Mouse (Mus musculus) forebrain, embryonic 11.5 days (tissue): ENCODE measurements around the gene Stom. TPM values are rescaled to one million over a fixed set of nuclear protein-coding genes. Genes with fewer than 3 reads are reported as not detected.

Experiments
- ATAC-seq: fragments of 200-750 bp; cut with Nextera tagmentation; replicated peaks from 2 replicates; pipeline ENCODE4 v1.8.0; 2017; ENCODE audit warnings: moderate TSS enrichment; ENCODE audit not compliant: low FRiP score
- DNase-seq: peaks from one replicate; pipeline ENCODE4 v3.0.0-alpha.2; 2017; ENCODE audit warnings: low spot score
- H3K27ac ChIP-seq: fragments of 300-500 bp; sonication (generic); 2 replicates; pipeline ENCODE4 v1.5.1; 2014; ENCODE audit warnings: low read depth, low read length
- H3K27me3 ChIP-seq: fragments of 300-500 bp; sonication (generic); 2 replicates; pipeline ENCODE4 v1.6.1; 2014; ENCODE audit warnings: mild to moderate bottlenecking, low read length, mixed read lengths; ENCODE audit not compliant: control insufficient read depth, insufficient read depth
- H3K36me3 ChIP-seq: fragments of 300-500 bp; sonication (generic); 2 replicates; pipeline ENCODE4 v1.6.1; 2014; ENCODE audit warnings: mild to moderate bottlenecking, low read length, moderate library complexity, mixed read lengths; ENCODE audit not compliant: control insufficient read depth, insufficient read depth
- H3K4me1 ChIP-seq: fragments of 300-500 bp; sonication (generic); replicated peaks from 2 replicates; pipeline ENCODE4 v1.6.1; 2014; ENCODE audit warnings: low read length, mixed read lengths; ENCODE audit not compliant: control insufficient read depth, insufficient read depth
- H3K4me2 ChIP-seq: fragments of 300-500 bp; sonication (generic); 2 replicates; pipeline ENCODE4 v1.6.1; 2014; ENCODE audit warnings: low read depth, mild to moderate bottlenecking, low read length, moderate library complexity, mixed read lengths; ENCODE audit not compliant: severe bottlenecking
- H3K4me3 ChIP-seq: fragments of 300-500 bp; sonication (generic); 2 replicates; pipeline ENCODE4 v1.5.1; 2014; ENCODE audit warnings: low read depth, low read length
- H3K9ac ChIP-seq: fragments of 300-500 bp; sonication (generic); 2 replicates; pipeline ENCODE4 v1.6.1; 2014; ENCODE audit warnings: low read length
- H3K9me3 ChIP-seq: fragments of 300-500 bp; sonication (generic); 2 replicates; pipeline ENCODE4 v1.6.1; 2016; ENCODE audit warnings: low read length, mixed read lengths; ENCODE audit not compliant: control insufficient read depth
- WGBS: fragments of 180-500 bp; shearing (Covaris S2); extraction: QIAGEN DNeasy Blood & Tissue Kit; methylation state at CpG from one replicate; pipeline ENCODE4 v1.1.7; 2014; 5-methylcytosine and 5-hydroxymethylcytosine counted together
- polyA plus RNA-seq: library from polyadenylated mRNA; unstranded; fragments of >200 nt; fragmentation: Nextera tagmentation; extraction: Ambion mirVana; gene quantifications from 2 replicates; pipeline ENCODE4 v1.2.1, GENCODE M21; 2014

Gene Stom
- polyA plus RNA-seq, 1 experiment from 2014 or later, result 13.0 TPM

GRCm38 (mm10) chr2:35327583-35327982 lies 9.2 kb downstream of the Stom start:
- DNase-seq, result no peak
- H3K4me1 ChIP-seq, result no peaks in the 10 kb centered on the region
- no peak overlapping the region for H3K4me3 ChIP-seq
- H3K27me3 ChIP-seq, result no peaks in the 10 kb centered on the region
- no peak for ATAC-seq
- WGBS, result 62% methylated on average over 10 of the region's 10 CpGs
- H3K4me2 ChIP-seq, result no peak overlapping the region
- H3K9me3 ChIP-seq, result no peaks in the 10 kb centered on the region
- no peaks in the 10 kb centered on the region for H3K36me3 ChIP-seq
- H3K9ac ChIP-seq, result no peak overlapping the region
- H3K27ac ChIP-seq, result no peak overlapping the region

- H3K9ac ChIP-seq, result no peak overlapping the region
- no peaks in the 10 kb centered on the region for H3K36me3 ChIP-seq
- no peaks in the 10 kb centered on the region for H3K4me1 ChIP-seq
- DNase-seq (no peak), ATAC-seq (no peak)
- no peak overlapping the region for H3K27ac ChIP-seq
- no peak overlapping the region for H3K4me3 ChIP-seq
- no peaks in the 10 kb centered on the region for H3K9me3 ChIP-seq
- H3K27me3 ChIP-seq, result no peaks in the 10 kb centered on the region
- WGBS, result 67% methylated on average over 1 of the region's 1 CpGs
- H3K4me2 ChIP-seq, result no peak overlapping the region
Observed at GRCm38 (mm10) chr2:35326931-35327330, 9.8 kb downstream of the Stom start.

DNA sequence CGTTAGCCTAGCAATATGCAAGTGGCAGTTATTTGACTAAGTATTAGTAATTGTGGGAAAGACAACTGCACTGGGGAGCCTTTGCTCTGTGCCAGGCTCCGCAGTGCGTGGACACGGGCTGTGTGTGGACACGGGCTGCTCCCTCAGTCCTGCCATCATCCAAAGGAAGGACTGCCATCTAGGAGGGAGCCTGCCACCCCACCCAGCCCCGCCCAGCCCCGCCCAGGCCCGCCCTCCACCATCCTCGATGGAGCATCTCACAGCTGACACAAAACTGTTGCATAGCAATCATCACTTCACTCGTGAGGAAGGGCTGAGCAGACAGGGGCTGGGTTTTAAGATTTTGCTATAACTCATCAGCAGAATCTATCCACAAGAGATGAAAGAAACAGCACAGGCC lies 10.8 kb downstream of the Stom start:
- ATAC-seq, result no peak
- H3K4me3 ChIP-seq, result no peak overlapping the region
- no peak overlapping the region for H3K27ac ChIP-seq
- H3K36me3 ChIP-seq, result no peaks in the 10 kb centered on the region
- no peak for DNase-seq
- H3K9ac ChIP-seq, result no peak overlapping the region
- H3K9me3 ChIP-seq, result no peaks in the 10 kb centered on the region
- WGBS, result 74% methylated on average over 10 of the region's 10 CpGs
- no peaks in the 10 kb centered on the region for H3K27me3 ChIP-seq
- H3K4me1 ChIP-seq, result no peaks in the 10 kb centered on the region
- H3K4me2 ChIP-seq, result no peak overlapping the region

- no peak overlapping the region for H3K4me3 ChIP-seq
- H3K9ac ChIP-seq, result no peak overlapping the region
- ATAC-seq (no peak), DNase-seq (no peak)
- H3K36me3 ChIP-seq, result no peaks in the 10 kb centered on the region
- H3K4me2 ChIP-seq, result no peak overlapping the region
- H3K4me1 ChIP-seq, result no peaks in the 10 kb centered on the region
- H3K9me3 ChIP-seq, result no peaks in the 10 kb centered on the region
- H3K27me3 ChIP-seq, result no peaks in the 10 kb centered on the region
- no peak overlapping the region for H3K27ac ChIP-seq
- 87% methylated on average over 10 of the region's 10 CpGs for WGBS
Observed at GRCm38 (mm10) chr2:35322404-35323164, 14.2 kb downstream of the Stom start.

- Histone ChIP-seq H3K9me3 (no peaks in the 10 kb centered on the region), H3K4me1 (no peaks in the 10 kb centered on the region), H3K4me3 (no peak overlapping the region), H3K27ac (no peak overlapping the region), H3K4me2 (no peak overlapping the region), H3K27me3 (no peaks in the 10 kb centered on the region), H3K9ac (no peak overlapping the region), H3K36me3 (no peaks in the 10 kb centered on the region)
- DNase-seq (no peak), ATAC-seq (no peak)
- 90% methylated on average over 15 of the region's 15 CpGs for WGBS
Observed at GRCm38 (mm10) chr2:35320399-35320798, 16.4 kb downstream of the Stom start.

DNA sequence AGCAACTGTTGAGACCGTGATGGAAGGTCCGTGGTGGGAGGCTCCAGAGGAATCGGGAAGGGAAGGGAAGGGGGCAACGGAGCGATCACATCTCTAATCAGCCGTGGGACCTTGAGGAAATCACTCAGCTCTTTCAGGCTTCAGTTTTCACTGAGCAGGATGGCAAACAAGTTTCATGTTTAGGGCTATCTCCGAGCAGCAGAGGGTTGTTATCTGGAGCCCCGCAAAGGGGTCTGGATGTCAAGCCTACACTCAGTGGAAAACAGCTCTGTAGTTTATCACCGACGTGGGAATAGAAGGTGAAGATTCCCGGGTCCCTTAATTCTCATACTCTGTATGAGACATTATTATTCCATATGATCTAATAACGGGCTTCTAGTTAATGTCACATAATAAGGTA lies 18.4 kb downstream of the Stom start:
- no peak overlapping the region for H3K27ac ChIP-seq
- ATAC-seq (no peak), DNase-seq (no peak)
- H3K4me1 ChIP-seq, result no peaks in the 10 kb centered on the region
- no peak overlapping the region for H3K9ac ChIP-seq
- no peaks in the 10 kb centered on the region for H3K27me3 ChIP-seq
- WGBS, result 91% methylated on average over 12 of the region's 12 CpGs
- H3K4me3 ChIP-seq, result no peak overlapping the region
- no peak overlapping the region for H3K4me2 ChIP-seq
- H3K36me3 ChIP-seq, result no peaks in the 10 kb centered on the region
- H3K9me3 ChIP-seq, result no peaks in the 10 kb centered on the region

DNA sequence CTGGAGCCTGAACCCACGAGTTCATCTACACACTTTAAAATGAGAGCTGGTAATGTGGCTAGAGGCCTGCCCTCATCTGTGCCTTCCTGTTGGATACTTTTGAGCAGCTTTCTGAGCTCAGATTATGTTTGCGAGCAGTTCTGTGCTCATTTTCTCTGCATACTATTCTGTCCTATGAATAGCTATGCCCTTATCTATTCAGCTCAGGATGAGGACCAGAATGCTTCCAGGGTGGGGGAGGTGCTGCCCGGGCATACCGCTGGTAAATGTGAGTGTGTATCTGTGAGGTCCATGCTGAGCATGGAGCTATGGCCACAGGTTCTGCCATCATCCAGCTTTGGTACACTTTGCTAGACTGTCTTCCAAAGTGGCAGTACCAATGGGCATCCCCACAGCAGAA lies 19.2 kb downstream of the Stom start:
- H3K36me3 ChIP-seq, result no peaks in the 10 kb centered on the region
- no peak for ATAC-seq
- H3K27ac ChIP-seq, result no peak overlapping the region
- no peak for DNase-seq
- WGBS, result 85% methylated on average over 4 of the region's 4 CpGs
- no peaks in the 10 kb centered on the region for H3K4me1 ChIP-seq
- H3K4me3 ChIP-seq, result no peak overlapping the region
- no peaks in the 10 kb centered on the region for H3K9me3 ChIP-seq
- H3K4me2 ChIP-seq, result no peak overlapping the region
- no peaks in the 10 kb centered on the region for H3K27me3 ChIP-seq
- H3K9ac ChIP-seq, result no peak overlapping the region

DNA sequence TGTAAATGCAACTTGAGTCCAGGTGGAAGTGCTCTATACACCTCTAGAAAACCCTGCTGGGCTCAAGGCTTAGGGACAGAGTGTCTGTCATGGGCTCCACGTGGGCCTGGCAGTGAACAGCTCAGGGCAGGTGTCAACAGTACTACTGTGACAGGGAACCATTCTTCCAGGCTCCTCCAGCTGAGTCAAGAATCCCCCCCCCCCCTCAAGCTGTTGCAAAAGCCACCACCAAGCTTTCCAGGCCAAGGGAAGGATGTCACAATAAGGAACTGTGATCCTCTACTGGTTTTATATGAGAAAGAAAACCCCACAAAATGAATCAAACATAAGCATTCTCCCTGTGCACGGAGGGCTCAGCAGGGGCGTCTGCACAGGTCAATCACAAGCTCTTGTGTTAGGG lies 22.5 kb downstream of the Stom start:
- ATAC-seq (no peak), DNase-seq (no peak)
- Histone ChIP-seq H3K9ac (no peak overlapping the region), H3K27ac (no peak overlapping the region), H3K9me3 (no peaks in the 10 kb centered on the region), H3K4me1 (no peaks in the 10 kb centered on the region), H3K36me3 (no peaks in the 10 kb centered on the region), H3K4me3 (no peak overlapping the region), H3K27me3 (no peaks in the 10 kb centered on the region), H3K4me2 (no peak overlapping the region)
- 27% methylated on average over 3 of the region's 3 CpGs for WGBS

DNA sequence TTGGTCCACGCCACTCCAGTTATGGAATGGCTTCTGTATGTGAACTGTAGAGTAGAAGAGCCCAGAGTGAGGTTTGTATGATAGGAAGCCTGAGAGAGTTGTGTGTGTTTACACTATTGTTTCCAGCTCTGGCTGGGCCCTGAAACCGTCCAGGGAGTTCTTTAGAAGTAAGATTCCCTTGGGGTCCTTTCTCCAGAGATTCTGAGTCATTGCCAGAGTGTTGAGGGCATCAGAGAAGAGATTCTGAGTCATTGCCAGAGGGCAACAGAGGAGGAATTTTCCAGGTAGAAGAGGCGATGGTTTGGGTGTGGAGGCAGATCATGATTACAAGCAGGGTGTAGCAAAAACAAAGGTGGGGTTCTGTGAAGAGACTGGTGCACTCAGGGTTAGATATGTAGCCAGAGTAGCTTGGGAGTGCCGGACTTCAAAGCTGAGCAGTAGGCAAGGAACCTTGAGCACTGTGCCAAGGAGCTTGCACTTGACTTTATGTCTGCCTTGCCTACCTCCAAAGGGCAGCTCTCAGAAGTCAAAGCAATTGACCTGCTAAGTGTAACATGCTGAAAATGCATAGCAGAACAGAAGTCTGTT lies 26.8 kb downstream of the Stom start:
- ATAC-seq, result no peak
- WGBS, result 89% methylated on average over 4 of the region's 4 CpGs
- no peaks in the 10 kb centered on the region for H3K27me3 ChIP-seq

More for the DNA sequence above, 26.8 kb downstream of the Stom start:
- Histone ChIP-seq H3K9me3 (no peaks in the 10 kb centered on the region), H3K4me2 (no peak overlapping the region), H3K4me1 (no peaks in the 10 kb centered on the region), H3K4me3 (no peak overlapping the region), H3K27ac (no peak overlapping the region), H3K9ac (no peak overlapping the region), H3K36me3 (no peaks in the 10 kb centered on the region)
- no peak for DNase-seq
